Mouse (Mus musculus): ENCODE measurements around the gene Slc25a29. TPM values are rescaled to one million over a fixed set of nuclear protein-coding genes. Genes with fewer than 3 reads are reported as not detected.

Gene Slc25a29
- 3.5 and 7.9 TPM in 2 replicates for polyA plus RNA-seq (2015; fragmentation: Nextera tagmentation; extraction: Ambion mirVana)

GRCm38 (mm10) chr12:108835840-108836409 lies at the start of gene Slc25a29, which contains the start of gene Slc25a47:
Gene Slc25a29, minus strand, starts transcription at chr12:108835883.
Gene Slc25a47, plus strand, starts transcription at chr12:108836046.

GRCm38 (mm10) chr12:108792546-108793452 lies 42.9 kb downstream of the Slc25a29 start, which contains the start of gene Yy1:
Gene Yy1, plus strand, starts transcription at chr12:108792973.

Small RNA genes within 50 kb of the gene (microRNA-seq; reads per million reads assigned to microRNA genes)
- 53.2 reads per million, percentile 36 among the genes with 10 or more reads in this experiment for gene Mir345 (ENCODE audit: borderline replicate concordance, insufficient number of aligned reads)

Other genes with a start within 250 kb of the Slc25a29 start
- 0.84 and 0.96 TPM in 2 replicates for gene Degs2, start 133.6 kb downstream of the Slc25a29 start, polyA plus RNA-seq (2015; fragmentation: Nextera tagmentation; extraction: Ambion mirVana)
- gene Yy1, start 42.9 kb downstream of the Slc25a29 start, polyA plus RNA-seq (2015; fragmentation: Nextera tagmentation; extraction: Ambion mirVana) = 13.7 and 14.2 TPM in 2 replicates
- gene Slc25a47, start 163 bp upstream of the Slc25a29 start, polyA plus RNA-seq (2015; fragmentation: Nextera tagmentation; extraction: Ambion mirVana) = 26.7 and 35.3 TPM in 2 replicates
- gene Wdr25, start 57.7 kb upstream of the Slc25a29 start, polyA plus RNA-seq (2015; fragmentation: Nextera tagmentation; extraction: Ambion mirVana) = 3.5 and 3.6 TPM in 2 replicates
- gene Wars, start 58.3 kb upstream of the Slc25a29 start, polyA plus RNA-seq (2015; fragmentation: Nextera tagmentation; extraction: Ambion mirVana) = 34.9 and 47.5 TPM in 2 replicates
- gene Begain, start 232.3 kb upstream of the Slc25a29 start, polyA plus RNA-seq (2015; fragmentation: Nextera tagmentation; extraction: Ambion mirVana) = 7.8 and 8.7 TPM in 2 replicates